35 mouse cellular contexts compared by ENCODE assay signal in genomic region chr11:32355377-32355776, GRCm38 (mm10). TPM values are rescaled to one million over a fixed set of nuclear protein-coding genes. Genes with fewer than 3 reads are reported as not detected.
DNase-seq lines count a peak whose midpoint lies in the region; ATAC-seq lines count a peak whose summit lies in the region.
"Had no signal": no experiment of that assay in that cellular context is flagged by ENCODE, and none has a peak within 500 bp of the region (broad histone marks: within the 10 kb centered on the region; RNA-seq: fewer than 3 reads in every experiment).

No protein-coding gene starts in this region.

- H3K4me2 ChIP-seq in limb, embryonic 15.5 days = no peak overlapping the region
- H3K4me2 ChIP-seq: embryonic facial prominence, embryonic 12.5 days; heart, embryonic 13.5 days; hindbrain, embryonic 15.5 days; neural tube, embryonic 12.5 days had no signal

- H3K9ac ChIP-seq in limb, embryonic 15.5 days = no peak overlapping the region
- H3K9ac ChIP-seq: embryonic facial prominence, embryonic 12.5 days; hindbrain, embryonic 15.5 days; liver, embryonic 14.5 days; neural tube, embryonic 12.5 days had no signal

- no peaks in the 10 kb centered on the region for H3K27me3 ChIP-seq in limb, embryonic 15.5 days
- no peaks in the 10 kb centered on the region for H3K27me3 ChIP-seq in limb, embryonic 10.5 days (ENCODE audit: low read depth, poor library complexity, severe bottlenecking)
- H3K27me3 ChIP-seq: embryonic facial prominence, embryonic 12.5 days; heart, embryonic 13.5 days; hindbrain, embryonic 15.5 days; neural tube, embryonic 12.5 days had no signal

- peaks cover 42% of the 10 kb centered on the region for H3K36me3 ChIP-seq in limb, embryonic 15.5 days
- peaks cover 74% of the 10 kb centered on the region for H3K36me3 ChIP-seq in limb, embryonic 10.5 days
- peaks cover 26% of the 10 kb centered on the region; the same call in 1 of the 2 replicates for H3K36me3 ChIP-seq in macrophage (ENCODE audit: inconsistent target)

- 63% methylated on average over 1 of the region's 1 CpGs for WGBS in limb, embryonic 15.5 days
- WGBS in limb, embryonic 10.5 days = 81% methylated on average over 1 of the region's 1 CpGs
- WGBS in macrophage (ENCODE audit: missing documents) = 100% methylated on average over 1 of the region's 1 CpGs

- no peak overlapping the region for H3K4me3 ChIP-seq in limb, embryonic 15.5 days
- no peak overlapping the region for H3K4me3 ChIP-seq in limb, embryonic 10.5 days
- no peak overlapping the region for H3K4me3 ChIP-seq in macrophage (ENCODE audit: inconsistent target)
- H3K4me3 ChIP-seq: embryonic facial prominence, embryonic 12.5 days; forebrain, embryonic 10.5 days; heart, embryonic 13.5 days; hindbrain, embryonic 10.5 days; hindbrain, embryonic 15.5 days; midbrain, embryonic 10.5 days; neural tube, embryonic 12.5 days had no signal

- 0 out of 2 replicates have a peak overlapping the region, but pooled peaks have one; percentile 29 for H3K27ac ChIP-seq in limb, embryonic 15.5 days
- H3K27ac ChIP-seq in limb, embryonic 10.5 days = no peak overlapping the region
- H3K27ac ChIP-seq in macrophage = peak overlapping the region; percentile 15; the same call in 1 of the 2 replicates
- H3K27ac ChIP-seq: embryonic facial prominence, embryonic 12.5 days; forebrain, embryonic 10.5 days; heart, embryonic 13.5 days; hindbrain, embryonic 10.5 days; hindbrain, embryonic 15.5 days; liver, embryonic 14.5 days; midbrain, embryonic 10.5 days; neural tube, embryonic 12.5 days had no signal

- peak; percentile 61 for DNase-seq in gastrocnemius, adult 18-20 months (ENCODE audit: low spot score)
- no peak for DNase-seq in gastrocnemius, postnatal 10 days
- no peak for DNase-seq in limb, embryonic 10.5 days (ENCODE audit: low spot score)
- no peak for DNase-seq in thymus, postnatal 36 days
- no peak for DNase-seq in lung, postnatal 36 days
- DNase-seq: adrenal gland, postnatal 14 days; cerebellum, adult 11-12 months; cerebellum, adult 9-11 months; embryo, embryonic 11 days; heart, postnatal 10 days; kidney, adult 11 months; kidney, postnatal 14 days; left cerebral cortex, postnatal 4 days; liver; lung, adult 2 months; lung, postnatal 10 days had no signal

- peaks cover 98% of the 10 kb centered on the region for H3K79me2 ChIP-seq in macrophage (ENCODE audit: inconsistent target)

- H3K9me3 ChIP-seq in limb, embryonic 15.5 days = no peaks in the 10 kb centered on the region
- H3K9me3 ChIP-seq in limb, embryonic 10.5 days (replicated peaks) = no peaks in the 10 kb centered on the region
- H3K9me3 ChIP-seq: embryonic facial prominence, embryonic 12.5 days; forebrain, embryonic 10.5 days; heart, embryonic 13.5 days; hindbrain, embryonic 15.5 days; midbrain, embryonic 10.5 days; neural tube, embryonic 12.5 days had no signal

- peaks cover 63% of the 10 kb centered on the region for H3K4me1 ChIP-seq in limb, embryonic 15.5 days
- H3K4me1 ChIP-seq in limb, embryonic 10.5 days = peaks cover 14% of the 10 kb centered on the region; the same call in 1 of the 2 replicates

- no peak for ATAC-seq in limb, embryonic 15.5 days (ENCODE audit: insufficient number of reproducible peaks, low FRiP score, low TSS enrichment, low read depth)
- ATAC-seq: forebrain, embryonic 16.5 days; inflammation-experienced regulatory T-cells, adult 6 months; midbrain, embryonic 16.5 days had no signal

RNA-seq across cellular contexts. Expression of gene Sh3pxd2b, which starts 7.8 kb away (rescaled TPM):
- total RNA-seq in gastrocnemius, adult 18-20 months (2021) = 1 to 10 TPM; 4.2 to 4.6 TPM
- total RNA-seq in gastrocnemius, postnatal 10 days (2021) = 10 to 100 TPM; 25.1 to 32.5 TPM
- 28.4 and 28.6 TPM in 2 replicates for polyA plus RNA-seq in limb, embryonic 15.5 days (2015; fragmentation: Nextera tagmentation; extraction: Ambion mirVana)
- 25.0 and 31.3 TPM in 2 replicates for polyA plus RNA-seq in limb, embryonic 10.5 days (2016; fragmentation: Nextera tagmentation; extraction: Ambion mirVana)
- total RNA-seq in macrophage (2018; cell fraction: chromatin; rRNA removed) = 100 to 1,000 TPM in 24 of 26 experiments, 10 to 100 TPM in 2; 76.4 to 172 (median 126) TPM
- 100 to 1,000 TPM in 10 of 26 experiments, 10 to 100 TPM in 16; 60.9 to 112 (median 86.5) TPM for total RNA-seq in macrophage (2018; cell fraction: cytosol; rRNA removed)
- total RNA-seq in macrophage (2018; cell fraction: nucleus; rRNA removed) = 100 to 1,000 TPM in 20 of 26 experiments, 10 to 100 TPM in 6; 86.6 to 152 (median 112) TPM
- polyA plus RNA-seq in macrophage (2018) = 55.4 to 66.8 TPM (median 59.7 TPM) in 3 replicates
- polyA plus RNA-seq: inflammation-experienced regulatory T-cells, adult 6 months had no signal

RNA-seq across cellular contexts. Expression of gene Hbq1a, which starts 55.5 kb away (rescaled TPM):
- not detected for total RNA-seq in gastrocnemius, adult 18-20 months (2021)
- not detected for total RNA-seq in gastrocnemius, postnatal 10 days (2021)
- polyA plus RNA-seq in limb, embryonic 15.5 days (2015; fragmentation: Nextera tagmentation; extraction: Ambion mirVana) = 0.78 and 0.79 TPM in 2 replicates
- polyA plus RNA-seq in limb, embryonic 10.5 days (2016; fragmentation: Nextera tagmentation; extraction: Ambion mirVana) = not detected in 2 replicates
- total RNA-seq in macrophage (2018; cell fraction: chromatin; rRNA removed) = not detected
- not detected for total RNA-seq in macrophage (2018; cell fraction: cytosol; rRNA removed)
- not detected for total RNA-seq in macrophage (2018; cell fraction: nucleus; rRNA removed)
- polyA plus RNA-seq in macrophage (2018) = not detected in 3 replicates
- total RNA-seq: gastrocnemius, postnatal 4 days; heart, postnatal 10 days; megakaryocyte progenitor cell, adult 5-6 weeks had no signal
- polyA plus RNA-seq: embryonic facial prominence, embryonic 12.5 days; forebrain, embryonic 10.5 days; hindbrain, embryonic 10.5 days; inflammation-experienced regulatory T-cells, adult 6 months; kidney, embryonic 14.5 days; midbrain, embryonic 10.5 days; small intestine, adult 2 months; testis, adult 2 months; thymus, postnatal 0 days had no signal

RNA-seq across cellular contexts. Expression of gene Hba-a2, which starts 59.1 kb away (rescaled TPM):
- total RNA-seq in gastrocnemius, adult 18-20 months (2021) = 100 to 1,000 TPM; 266 to 304 TPM
- 1,000 to 10,000 TPM in 1 of 2 experiments, 100 to 1,000 TPM in 1; 662 to 1,092 TPM for total RNA-seq in gastrocnemius, postnatal 10 days (2021)
- polyA plus RNA-seq in limb, embryonic 15.5 days (2015; fragmentation: Nextera tagmentation; extraction: Ambion mirVana) = 16,413 and 16,715 TPM in 2 replicates
- polyA plus RNA-seq in limb, embryonic 10.5 days (2016; fragmentation: Nextera tagmentation; extraction: Ambion mirVana) = 3,476 and 3,759 TPM in 2 replicates
- not detected for total RNA-seq in macrophage (2018; cell fraction: chromatin; rRNA removed)
- under 1 TPM in 1 of 26 experiments, not detected in 25; 0.19 TPM for total RNA-seq in macrophage (2018; cell fraction: cytosol; rRNA removed)
- total RNA-seq in macrophage (2018; cell fraction: nucleus; rRNA removed) = 1 to 10 TPM in 1 of 26 experiments, not detected in 25; 3.7 TPM
- not detected in 3 replicates for polyA plus RNA-seq in macrophage (2018)

Comparison
In these comparisons a context has a peak if more than half of its experiments do, and no peak if none do; other contexts are left out.
1. RNA of gene Hba-a2, which starts 59.1 kb away (polyA plus RNA-seq): 16,413 to 16,715 TPM in limb, embryonic 15.5 days and 3,476 to 3,759 TPM in limb, embryonic 10.5 days; not detected in macrophage; every median in the first group is over 1,000 times any median in the second.